In genomic region chr13:40978652-40979051, GRCm38 (mm10) we compare ENCODE assay signal across 13 mouse cellular contexts. TPM values are rescaled to one million over a fixed set of nuclear protein-coding genes. Genes with fewer than 3 reads are reported as not detected.
DNase-seq lines count a peak whose midpoint lies in the region; ATAC-seq and TF ChIP-seq lines count a peak whose summit lies in the region.
"Had no signal": no experiment of that assay in that cellular context is flagged by ENCODE, and none has a peak within 500 bp of the region (broad histone marks: within the 10 kb centered on the region; RNA-seq: fewer than 3 reads in every experiment).

No protein-coding gene starts in this region.

- no peak for TF ChIP-seq CTCF in layer of hippocampus, adult 2 months (conservative IDR thresholded peaks at IDR 0.05)
- TF ChIP-seq CTCF in cortical plate, adult 2 months (IDR thresholded peaks at IDR 0.05; ENCODE audit: extremely low read depth, insufficient read depth, low read length): no peak

- no peak overlapping the region for H3K4me3 ChIP-seq in layer of hippocampus, adult 2 months
- H3K4me3 ChIP-seq in cortical plate, adult 2 months (ENCODE audit: insufficient read depth, low read length): no peak overlapping the region
- no peak overlapping the region for H3K4me3 ChIP-seq in heart, embryonic 16.5 days (ENCODE audit: low read length)
- no peak overlapping the region for H3K4me3 ChIP-seq in embryonic facial prominence, embryonic 10.5 days
- H3K4me3 ChIP-seq: limb, embryonic 15.5 days had no signal

- peaks cover 1% of the 10 kb centered on the region; the same call in 1 of the 2 replicates for H3K4me1 ChIP-seq in cortical plate, adult 2 months (ENCODE audit: control insufficient read depth, insufficient read depth, low read length)
- H3K4me1 ChIP-seq in heart, embryonic 16.5 days (ENCODE audit: control insufficient read depth, insufficient read depth, low read length): no peaks in the 10 kb centered on the region
- no peaks in the 10 kb centered on the region for H3K4me1 ChIP-seq in embryonic facial prominence, embryonic 10.5 days
- H3K4me1 ChIP-seq: limb, embryonic 15.5 days had no signal

- peak; percentile 65 for ATAC-seq in heart, embryonic 16.5 days (replicated peaks; ENCODE audit: extremely low read depth, insufficient read depth, low FRiP score)

- H3K27ac ChIP-seq in layer of hippocampus, adult 2 months: peak overlapping the region; percentile 63; the same call in 1 of the 2 replicates
- peak overlapping the region; percentile 96 for H3K27ac ChIP-seq in cortical plate, adult 2 months (ENCODE audit: insufficient read depth, low read length)
- H3K27ac ChIP-seq in heart, embryonic 16.5 days (ENCODE audit: low read length): peak overlapping the region; percentile 47
- no peak overlapping the region for H3K27ac ChIP-seq in embryonic facial prominence, embryonic 10.5 days (replicated peaks)

- H3K9ac ChIP-seq in heart, embryonic 16.5 days (ENCODE audit: low read length): no peak overlapping the region
- H3K9ac ChIP-seq: limb, embryonic 15.5 days had no signal

- 0 out of 2 replicates have a peak overlapping the region, but pooled peaks have one; percentile 1 for H3K4me2 ChIP-seq in heart, embryonic 16.5 days (ENCODE audit: low read depth, low read length)
- H3K4me2 ChIP-seq: limb, embryonic 15.5 days; midbrain, embryonic 11.5 days had no signal

- H3K27me3 ChIP-seq in heart, embryonic 16.5 days (ENCODE audit: control insufficient read depth, insufficient read depth, low read length): no peaks in the 10 kb centered on the region
- H3K27me3 ChIP-seq in embryonic facial prominence, embryonic 10.5 days (replicated peaks; ENCODE audit: low read depth, poor library complexity, severe bottlenecking): no peaks in the 10 kb centered on the region
- H3K27me3 ChIP-seq: limb, embryonic 15.5 days had no signal

- DNase-seq in layer of hippocampus, adult 2 months (ENCODE audit: low spot score in 2 of 2): no peak
- DNase-seq in layer of hippocampus, postnatal 10 days (ENCODE audit: low spot score in 2 of 2): no peak
- peak; percentile 29 for DNase-seq in lung, postnatal 10 days
- no peak for DNase-seq in adrenal gland, adult 8-10 months
- no peak for DNase-seq in embryonic facial prominence, embryonic 10.5 days (ENCODE audit: low spot score)
- no peak for DNase-seq in frontal cortex, postnatal 14 days (ENCODE audit: low spot score in 2 of 2)
- DNase-seq: cerebellum, adult 18-20 months; gastrocnemius, postnatal 10 days; thymus, postnatal 14 days had no signal

- no peaks in the 10 kb centered on the region for H3K9me3 ChIP-seq in heart, embryonic 16.5 days (replicated peaks; ENCODE audit: control insufficient read depth, low read length)
- H3K9me3 ChIP-seq in embryonic facial prominence, embryonic 10.5 days: no peaks in the 10 kb centered on the region
- H3K9me3 ChIP-seq: limb, embryonic 15.5 days had no signal

- TF ChIP-seq POLR2A in cortical plate, adult 2 months (IDR thresholded peaks at IDR 0.05; ENCODE audit: extremely low read depth, insufficient read depth, low read length): no peak

- 54% methylated on average over 4 of the region's 4 CpGs for WGBS in heart, embryonic 16.5 days
- WGBS in embryonic facial prominence, embryonic 10.5 days: 83% methylated on average over 4 of the region's 4 CpGs

- no peaks in the 10 kb centered on the region for H3K36me3 ChIP-seq in heart, embryonic 16.5 days (ENCODE audit: control insufficient read depth, insufficient read depth)
- H3K36me3 ChIP-seq in embryonic facial prominence, embryonic 10.5 days (replicated peaks): no peaks in the 10 kb centered on the region
- H3K36me3 ChIP-seq: limb, embryonic 15.5 days had no signal

RNA-seq across cellular contexts. Expression of gene Pak1ip1, which starts 22.2 kb away (rescaled TPM):
- 10 to 100 TPM; 41.6 to 44.1 TPM for total RNA-seq in layer of hippocampus, adult 2 months (2021)
- total RNA-seq in layer of hippocampus, postnatal 10 days (2021): 10 to 100 TPM; 34.8 to 34.9 TPM
- 49.9 and 50.7 TPM in 2 replicates for polyA plus RNA-seq in cortical plate, adult 2 months (2012; rRNA removed)
- 52.0 and 53.4 TPM in 2 replicates for polyA plus RNA-seq in heart, embryonic 16.5 days (2015; fragmentation: Nextera tagmentation; extraction: Ambion mirVana)
- 10 to 100 TPM; 55.7 to 64.6 (median 57.4) TPM for total RNA-seq in adrenal gland, adult 8-10 months (2022)
- 65.7 and 71.1 TPM in 2 replicates for polyA plus RNA-seq in embryonic facial prominence, embryonic 10.5 days (2016; fragmentation: Nextera tagmentation; extraction: Ambion mirVana)

RNA-seq across cellular contexts. Expression of gene Tmem14c, which starts 37.4 kb away (rescaled TPM):
- total RNA-seq in layer of hippocampus, adult 2 months (2021): 10 to 100 TPM; 55.5 to 59.4 TPM
- total RNA-seq in layer of hippocampus, postnatal 10 days (2021): 10 to 100 TPM; 66.6 to 75.7 TPM
- 67.3 and 69.6 TPM in 2 replicates for polyA plus RNA-seq in cortical plate, adult 2 months (2012; rRNA removed)
- 223 and 237 TPM in 2 replicates for polyA plus RNA-seq in heart, embryonic 16.5 days (2015; fragmentation: Nextera tagmentation; extraction: Ambion mirVana)
- total RNA-seq in adrenal gland, adult 8-10 months (2022): 100 to 1,000 TPM; 108 to 169 (median 133) TPM
- polyA plus RNA-seq in embryonic facial prominence, embryonic 10.5 days (2016; fragmentation: Nextera tagmentation; extraction: Ambion mirVana): 195 and 202 TPM in 2 replicates
